Mouse (Mus musculus) neural tube, postnatal 0 days (tissue): ENCODE results near the gene Cdh1. TPM values are rescaled to one million over a fixed set of nuclear protein-coding genes. Genes with fewer than 3 reads are reported as not detected.

ENCODE experiments used
- polyA plus RNA-seq: library from polyadenylated mRNA; unstranded; fragments of >200 nt; fragmentation: Nextera tagmentation; extraction: Ambion mirVana; gene quantifications from 2 replicates; pipeline ENCODE4 v1.2.1, GENCODE M21; 2015

The Cdh1 gene
- polyA plus RNA-seq, result 3.3 and 5.9 TPM in 2 replicates

GRCm38 (mm10) chr8:106603131-106603819 lies at the start of gene Cdh1:
Gene Cdh1, plus strand, starts transcription at chr8:106603351.

GRCm38 (mm10) chr8:106573168-106573567 lies 30.0 kb upstream of the Cdh1 start, which contains the start of gene Gm10073:
Gene Gm10073, minus strand, starts transcription at chr8:106573461.

GRCm38 (mm10) chr8:106682971-106683668 lies 80.0 kb downstream of the Cdh1 start, which contains the start of gene Tango6:
Gene Tango6, plus strand, starts transcription at chr8:106683068.

Other genes starting within 250 kb of the Cdh1 start
- gene Zfp90, start 188.0 kb upstream of the Cdh1 start, polyA plus RNA-seq, result 30.2 and 32.6 TPM in 2 replicates
- not detected in 2 replicates for gene 6030452D12Rik, start 102.8 kb upstream of the Cdh1 start, polyA plus RNA-seq
- gene Cdh3, start 92.5 kb upstream of the Cdh1 start, polyA plus RNA-seq, result 8.3 and 9.7 TPM in 2 replicates
- 4.3 and 9.1 TPM in 2 replicates for gene Gm10073, start 29.9 kb upstream of the Cdh1 start, polyA plus RNA-seq
- 3.9 and 4.5 TPM in 2 replicates for gene Tango6, start 79.7 kb downstream of the Cdh1 start, polyA plus RNA-seq